Mouse (Mus musculus) MEL (cell line): ENCODE measurements around the gene Fgfr2. TPM values are rescaled to one million over a fixed set of nuclear protein-coding genes. Genes with fewer than 3 reads are reported as not detected.
A peak's percentile ranks its signal among the peaks of the same experiment; 100 is the strongest.

ENCODE experiments used
- DNase-seq: peaks from one replicate; pipeline ENCODE4 v3.0.0; 2011; ENCODE audit warnings: low read depth, low spot score
- H3K27ac ChIP-seq: 2 replicates; pipeline ENCODE4 v1.5.1; 2012; ENCODE audit warnings: low read depth, mild to moderate bottlenecking, control low read depth, low read length, moderate library complexity; ENCODE audit not compliant: control insufficient read depth
- H3K27me3 ChIP-seq, 2 experiments: fragments of 150-350 bp in 1 of 2; sonication (generic) in 1 of 2; 2 replicates each; pipeline ENCODE4 v1.6.1; 2012; ENCODE audit warnings: low read length in 2 of 2, mild to moderate bottlenecking in 2 of 2, improper control_type of control experiment in 1 of 2, moderate library complexity in 1 of 2; ENCODE audit not compliant: insufficient read depth in 2 of 2, control insufficient read depth in 1 of 2
- H3K36me3 ChIP-seq, 2 experiments: 2 replicates each; pipeline ENCODE4 v1.6.1; 2012 to 2014; ENCODE audit warnings: low read length in 2 of 2, improper control_type of control experiment in 1 of 2, inconsistent platforms in 1 of 2, mild to moderate bottlenecking in 1 of 2; ENCODE audit not compliant: insufficient read depth in 2 of 2, control insufficient read depth in 1 of 2
- H3K4me1 ChIP-seq, 2 experiments: fragments of 150-350 bp in 1 of 2; sonication (generic) in 1 of 2; 2 replicates each; pipeline ENCODE4 v1.6.1; 2012; ENCODE audit warnings: low read length in 2 of 2, improper control_type of control experiment in 1 of 2, mild to moderate bottlenecking in 1 of 2; ENCODE audit not compliant: insufficient read depth in 2 of 2, control insufficient read depth in 1 of 2
- H3K4me3 ChIP-seq, 2 experiments: fragments of 150-350 bp in 1 of 2; sonication (generic) in 1 of 2; 2 replicates each; pipeline ENCODE4 v1.5.1; 2012; ENCODE audit warnings: low read depth in 2 of 2, low read length in 2 of 2, mild to moderate bottlenecking in 2 of 2, moderate library complexity in 2 of 2, control low read depth in 1 of 2, improper control_type of control experiment in 1 of 2; ENCODE audit not compliant: control insufficient read depth in 1 of 2, insufficient read depth in 1 of 2
- H3K79me2 ChIP-seq: 2 replicates; pipeline ENCODE4 v1.6.1; 2012; ENCODE audit warnings: mild to moderate bottlenecking, low read length, moderate library complexity; ENCODE audit not compliant: control insufficient read depth, poor library complexity, insufficient read depth
- H3K9ac ChIP-seq: 2 replicates; pipeline ENCODE4 v1.6.1; 2012; ENCODE audit warnings: low read depth, mild to moderate bottlenecking, control low read depth, low read length, moderate library complexity; ENCODE audit not compliant: control insufficient read depth, poor library complexity, severe bottlenecking
- H3K9me3 ChIP-seq: fragments of 150-350 bp; sonication (generic); replicated peaks from 2 replicates; pipeline ENCODE4 v1.6.1; 2012; ENCODE audit warnings: mild to moderate bottlenecking, low read length, improper control_type of control experiment, moderate library complexity; ENCODE audit not compliant: insufficient read depth
- BHLHE40 ChIP-seq: IDR thresholded peaks from 2 replicates; pipeline ENCODE4 v1.6.1; 2012; ENCODE audit warnings: low read depth, mild to moderate bottlenecking, inconsistent platforms, low read length, improper control_type of control experiment, borderline replicate concordance
- CHD1 ChIP-seq: IDR thresholded peaks from 2 replicates; pipeline ENCODE4 v1.6.1; 2012; ENCODE audit warnings: low read depth, mild to moderate bottlenecking, inconsistent platforms, low read length, improper control_type of control experiment
- CHD2 ChIP-seq: IDR thresholded peaks from 2 replicates; pipeline ENCODE4 v1.6.1; 2011; ENCODE audit warnings: low read length, improper control_type of control experiment
- CTCF ChIP-seq, 3 experiments: IDR thresholded peaks in 2 of 3; conservative IDR thresholded peaks in 1 of 3; 2 replicates each; pipeline ENCODE4 v1.5.1; 2011 to 2012; ENCODE audit warnings: low read length in 3 of 3, low read depth in 2 of 3, mild to moderate bottlenecking in 2 of 3, improper control_type of control experiment in 1 of 3, inconsistent platforms in 1 of 3, mixed read lengths in 1 of 3, moderate library complexity in 1 of 3; ENCODE audit not compliant: control insufficient read depth in 1 of 3, insufficient read depth in 1 of 3, poor library complexity in 1 of 3, severe bottlenecking in 1 of 3
- ETS1 ChIP-seq: IDR thresholded peaks from 2 replicates; pipeline ENCODE4 v1.6.1; 2012; ENCODE audit warnings: low read depth, mild to moderate bottlenecking, inconsistent platforms, low read length, improper control_type of control experiment, moderate library complexity
- GABPA ChIP-seq: IDR thresholded peaks from 2 replicates; pipeline ENCODE4 v1.6.1; 2012; ENCODE audit warnings: low read depth, mild to moderate bottlenecking, inconsistent platforms, low read length, improper control_type of control experiment, moderate library complexity
- GATA1 ChIP-seq: IDR thresholded peaks from 2 replicates; pipeline ENCODE4 v1.6.1; 2011; ENCODE audit warnings: low read depth, low read length, improper control_type of control experiment
- HCFC1 ChIP-seq: IDR thresholded peaks from 2 replicates; pipeline ENCODE4 v1.6.1; 2012; ENCODE audit warnings: low read depth, mild to moderate bottlenecking, inconsistent platforms, low read length, improper control_type of control experiment, moderate library complexity
- MAFK ChIP-seq: IDR thresholded peaks from 2 replicates; pipeline ENCODE4 v1.6.1; 2011; ENCODE audit warnings: low read depth, mild to moderate bottlenecking, low read length, improper control_type of control experiment, borderline replicate concordance
- MAX ChIP-seq: IDR thresholded peaks from 2 replicates; pipeline ENCODE4 v1.6.1; 2011; ENCODE audit warnings: low read length, improper control_type of control experiment
- MAZ ChIP-seq: IDR thresholded peaks from 2 replicates; pipeline ENCODE4 v1.6.1; 2012; ENCODE audit warnings: low read depth, mild to moderate bottlenecking, inconsistent platforms, low read length, improper control_type of control experiment
- MEF2A ChIP-seq: IDR thresholded peaks from 2 replicates; pipeline ENCODE4 v1.6.1; 2014; ENCODE audit warnings: low read depth, mild to moderate bottlenecking, inconsistent platforms, low read length, improper control_type of control experiment; ENCODE audit not compliant: poor library complexity, insufficient replicate concordance, severe bottlenecking; ENCODE audit errors: extremely low read depth
- MXI1 ChIP-seq: IDR thresholded peaks from 2 replicates; pipeline ENCODE4 v1.6.1; 2011; ENCODE audit warnings: mild to moderate bottlenecking, low read depth, low read length, improper control_type of control experiment
- MYB ChIP-seq: IDR thresholded peaks from 2 replicates; pipeline ENCODE4 v1.6.1; 2011; ENCODE audit warnings: mild to moderate bottlenecking, low read depth, low read length, improper control_type of control experiment
- NELFE ChIP-seq: IDR thresholded peaks from 2 replicates; pipeline ENCODE4 v1.6.1; 2011; ENCODE audit warnings: low read depth, low read length, improper control_type of control experiment
- NRF1 ChIP-seq: IDR thresholded peaks from 2 replicates; pipeline ENCODE4 v1.6.1; 2014; ENCODE audit warnings: low read depth, mild to moderate bottlenecking, inconsistent platforms, low read length, improper control_type of control experiment, moderate library complexity; ENCODE audit not compliant: poor library complexity, insufficient read depth, severe bottlenecking
- POLR2A ChIP-seq, 2 experiments: IDR thresholded peaks; 2 replicates each; pipeline ENCODE4 v1.6.1; 2011 to 2012; ENCODE audit warnings: low read length in 2 of 2, mild to moderate bottlenecking in 2 of 2, control low read depth in 1 of 2, improper control_type of control experiment in 1 of 2, low read depth in 1 of 2, moderate library complexity in 1 of 2; ENCODE audit not compliant: control insufficient read depth in 1 of 2, insufficient read depth in 1 of 2, poor library complexity in 1 of 2
- POLR2AphosphoS2 ChIP-seq: IDR thresholded peaks from 2 replicates; pipeline ENCODE4 v1.6.1; 2011; ENCODE audit warnings: low read length, improper control_type of control experiment
- POLR2AphosphoS5 ChIP-seq: IDR thresholded peaks from 2 replicates; pipeline ENCODE4 v1.6.1; 2012; ENCODE audit warnings: low read depth, borderline replicate concordance, mild to moderate bottlenecking, inconsistent platforms, low read length, moderate library complexity, mixed read lengths
- RAD21 ChIP-seq: IDR thresholded peaks from 2 replicates; pipeline ENCODE4 v1.6.1; 2011; ENCODE audit warnings: mild to moderate bottlenecking, low read depth, low read length, improper control_type of control experiment
- RCOR1 ChIP-seq: IDR thresholded peaks from 2 replicates; pipeline ENCODE4 v1.6.1; 2012; ENCODE audit warnings: low read depth, mild to moderate bottlenecking, inconsistent platforms, low read length, improper control_type of control experiment
- SMC3 ChIP-seq: IDR thresholded peaks from 2 replicates; pipeline ENCODE4 v1.6.1; 2011; ENCODE audit warnings: low read depth, low read length, improper control_type of control experiment
- TBP ChIP-seq: IDR thresholded peaks from 2 replicates; pipeline ENCODE4 v1.8.0; 2011; ENCODE audit warnings: low read depth, low read length, improper control_type of control experiment
- TCF12 ChIP-seq: IDR thresholded peaks from 2 replicates; pipeline ENCODE4 v1.6.1; 2014; ENCODE audit warnings: low read depth, mild to moderate bottlenecking, inconsistent platforms, low read length, improper control_type of control experiment, moderate library complexity
- UBTF ChIP-seq: IDR thresholded peaks from 2 replicates; pipeline ENCODE4 v1.6.1; 2012; ENCODE audit warnings: low read depth, mild to moderate bottlenecking, inconsistent platforms, low read length, improper control_type of control experiment, moderate library complexity, borderline replicate concordance; ENCODE audit not compliant: insufficient read depth
- USF1 ChIP-seq: IDR thresholded peaks from 2 replicates; pipeline ENCODE4 v1.6.1; 2014; ENCODE audit warnings: low read depth, mild to moderate bottlenecking, inconsistent platforms, low read length, improper control_type of control experiment, moderate library complexity
- ZKSCAN1 ChIP-seq: IDR thresholded peaks from 2 replicates; pipeline ENCODE4 v1.6.1; 2012; ENCODE audit warnings: low read depth, mild to moderate bottlenecking, inconsistent platforms, low read length, improper control_type of control experiment, moderate library complexity
- ZNF384 ChIP-seq: IDR thresholded peaks from 2 replicates; pipeline ENCODE4 v1.6.1; 2012; ENCODE audit warnings: low read depth, mild to moderate bottlenecking, inconsistent platforms, low read length, improper control_type of control experiment
- polyA plus RNA-seq, 2 experiments: library from polyadenylated mRNA; stranded (reverse) in 1 of 2; unstranded in 1 of 2; fragments of >175 nt in 1 of 2; fragments of >200 nt in 1 of 2; gene quantifications; 2 replicates each; pipeline versions ENCODE4 v1.2.1 to v1.2.4; 2012; ENCODE audit warnings: low replicate concordance in 2 of 2, low read depth in 1 of 2; ENCODE audit not compliant: insufficient read length in 2 of 2, insufficient read depth in 1 of 2, missing spikeins in 1 of 2
- total RNA-seq: library from RNA; depleted of rRNA; stranded (reverse); fragments of 300-350 nt; gene quantifications from 2 replicates; pipeline ENCODE4 v1.2.3, GENCODE M21; 2012

Fgfr2 gene
- total and polyA plus RNA-seq, 3 experiments: not detected

DNA sequence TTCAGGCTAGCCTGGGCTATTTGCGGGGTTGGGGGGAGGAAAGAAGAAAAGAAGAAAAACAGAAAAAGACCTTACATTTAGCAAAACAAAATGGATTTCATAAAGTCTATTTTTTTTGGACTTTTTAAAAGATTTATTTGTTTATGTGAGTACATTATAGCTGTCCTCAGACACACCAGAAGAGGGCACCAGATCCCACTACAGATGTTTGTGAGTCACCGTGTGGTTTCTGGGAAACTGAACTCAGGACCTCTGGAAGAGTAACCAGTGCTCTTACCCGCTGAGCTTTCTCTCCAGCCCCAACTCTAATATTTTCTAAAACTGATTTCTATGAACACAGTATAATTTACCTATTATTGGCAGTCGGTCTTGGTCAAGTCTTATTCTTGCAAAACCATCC is 2588.0 kb downstream of the Fgfr2 start:
- H3K79me2 ChIP-seq: no peaks in the 10 kb centered on the region
- H3K4me3 ChIP-seq: no peak overlapping the region
- no peak for TF ChIP-seq TCF12
- TF ChIP-seq CTCF (IDR thresholded peaks at IDR 0.05 in 2 of 3, conservative IDR thresholded peaks at IDR 0.05 in 1 of 3; ENCODE audit: control insufficient read depth in 1 of 3, insufficient read depth in 1 of 3, low read depth in 2 of 3, low read length in 3 of 3, poor library complexity in 1 of 3, severe bottlenecking in 1 of 3): peak; percentile 11 to 31 (median 26); a peak in 2 of 6 replicates
- H3K27ac ChIP-seq: no peak overlapping the region
- peak; percentile 34 for DNase-seq
- peaks cover 12 to 35% of the 10 kb centered on the region in 2 experiments; a peak in 3 of 4 replicates for H3K36me3 ChIP-seq
- H3K4me1 ChIP-seq: peaks cover 0 to 3% of the 10 kb centered on the region in 2 experiments; a peak in 1 of 4 replicates
- H3K27me3 ChIP-seq: no peaks in the 10 kb centered on the region
- H3K9ac ChIP-seq: no peak overlapping the region
- H3K9me3 ChIP-seq: no peaks in the 10 kb centered on the region

DNA sequence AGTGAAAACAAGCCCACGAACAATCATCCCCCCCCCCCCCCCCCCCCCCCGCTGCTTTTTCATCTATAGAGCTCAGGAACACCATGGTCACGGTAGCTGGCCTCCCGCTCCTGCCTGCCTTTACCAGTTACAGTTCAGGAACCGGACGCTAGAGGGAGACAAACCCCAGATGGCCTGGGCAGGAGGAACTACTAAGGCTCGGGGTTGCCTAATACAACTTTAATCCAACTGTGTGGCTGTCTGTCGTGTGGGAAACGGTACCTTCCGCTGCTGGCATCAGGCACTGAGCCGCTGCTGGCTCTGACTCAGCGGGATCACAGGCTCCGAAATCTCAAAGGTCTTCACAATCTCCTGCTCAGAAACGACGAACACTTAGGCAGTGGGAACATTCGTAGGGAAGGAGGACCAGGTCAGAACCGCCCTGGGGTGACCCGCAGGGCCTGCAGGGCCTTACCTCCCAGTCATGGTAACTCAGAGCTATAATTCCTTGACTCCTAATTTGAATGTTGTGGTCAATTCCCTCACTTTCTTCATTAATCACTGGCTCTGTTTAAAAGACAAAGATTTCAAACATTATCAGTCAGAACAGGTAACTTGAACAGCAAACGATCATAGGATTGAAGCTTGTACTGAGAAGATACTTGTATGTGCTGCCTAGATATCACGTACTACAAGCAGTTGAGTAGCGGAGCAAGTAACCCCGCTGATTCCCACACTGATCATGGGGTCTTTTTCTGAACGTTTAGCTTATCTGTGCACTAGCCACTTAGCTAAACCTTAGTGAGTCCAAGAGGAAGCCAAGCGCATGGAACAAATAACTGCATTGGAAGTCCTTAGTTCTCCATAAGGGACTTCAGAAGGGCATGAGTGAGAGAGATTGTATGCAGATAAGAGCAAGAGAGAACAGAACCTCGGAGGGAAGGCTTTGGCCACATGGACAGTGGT is 2589.6 kb downstream of the Fgfr2 start:
- H3K4me1 ChIP-seq: peaks cover 0 to 3% of the 10 kb centered on the region in 2 experiments; a peak in 1 of 4 replicates
- peak overlapping the region; percentile 26; the same call in 1 of the 2 replicates for H3K27ac ChIP-seq
- H3K36me3 ChIP-seq: peaks cover 12 to 32% of the 10 kb centered on the region in 2 experiments; a peak in 3 of 4 replicates
- 0 out of 2 replicates have a peak overlapping the region, but pooled peaks have one; percentile 9 for H3K9ac ChIP-seq
- no peak overlapping the region for H3K4me3 ChIP-seq
- H3K9me3 ChIP-seq: no peaks in the 10 kb centered on the region
- peak; percentile 90 for DNase-seq
- H3K79me2 ChIP-seq: no peaks in the 10 kb centered on the region
- no peaks in the 10 kb centered on the region for H3K27me3 ChIP-seq
- TF ChIP-seq MAX: no peak
- peak; percentile 84 to 92 (median 84) for TF ChIP-seq CTCF (IDR thresholded peaks at IDR 0.05 in 2 of 3, conservative IDR thresholded peaks at IDR 0.05 in 1 of 3; ENCODE audit: control insufficient read depth in 1 of 3, insufficient read depth in 1 of 3, low read depth in 2 of 3, low read length in 3 of 3, poor library complexity in 1 of 3, severe bottlenecking in 1 of 3)
- TF ChIP-seq BHLHE40: no peak
- no peak for TF ChIP-seq POLR2AphosphoS5
- TF ChIP-seq CHD1: no peak
- no peak for TF ChIP-seq ZKSCAN1
- TF ChIP-seq USF1: no peak
- TF ChIP-seq NRF1: no peak
- no peak for TF ChIP-seq MAZ
- TF ChIP-seq RCOR1: no peak
- TF ChIP-seq POLR2A (IDR thresholded peaks at IDR 0.05; ENCODE audit: control insufficient read depth in 1 of 2, insufficient read depth in 1 of 2, low read depth in 1 of 2, low read length in 2 of 2, poor library complexity in 1 of 2): no peak
- peak; percentile 60 for TF ChIP-seq RAD21
- TF ChIP-seq NELFE: no peak
- peak; percentile 51 for TF ChIP-seq SMC3
- TF ChIP-seq ETS1: peak; percentile 13; the same call in 1 of the 2 replicates
- TF ChIP-seq MYB: no peak
- TF ChIP-seq HCFC1: 0 out of 2 replicates have a peak, but pooled peaks have one; percentile 41
- TF ChIP-seq TBP: no peak
- TF ChIP-seq ZNF384: no peak
- TF ChIP-seq UBTF: no peak
- TF ChIP-seq POLR2AphosphoS2: no peak
- no peak for TF ChIP-seq MAFK
- TF ChIP-seq MEF2A: no peak
- no peak for TF ChIP-seq GATA1
- 0 out of 2 replicates have a peak, but pooled peaks have one; percentile 26 for TF ChIP-seq MXI1
- no peak for TF ChIP-seq GABPA
- TF ChIP-seq TCF12: 0 out of 2 replicates have a peak, but pooled peaks have one; percentile 9
- TF ChIP-seq CHD2: no peak
